9 mouse cellular contexts compared by ENCODE assay signal in genomic region chr4:21222631-21223030, GRCm38 (mm10).
DNase-seq lines count a peak whose midpoint lies in the region; ATAC-seq and TF ChIP-seq lines count a peak whose summit lies in the region.
"Had no signal": no experiment of that assay in that cellular context is flagged by ENCODE, and none has a peak within 500 bp of the region (broad histone marks: within the 10 kb centered on the region; RNA-seq: fewer than 3 reads in every experiment).

No protein-coding gene starts in this region.

- peak; percentile 84 for ATAC-seq in hindbrain, embryonic 11.5 days (ENCODE audit: low FRiP score)
- no peak; the same call in 1 of the 2 replicates for ATAC-seq in monocyte, adult 5-6 weeks (replicated peaks; ENCODE audit: insufficient number of reproducible peaks, low FRiP score, low TSS enrichment, poor library complexity, severe bottlenecking)

- H3K4me2 ChIP-seq in hindbrain, embryonic 11.5 days (replicated peaks; ENCODE audit: low read depth, low read length) = no peak overlapping the region
- H3K4me2 ChIP-seq: embryonic facial prominence, embryonic 13.5 days had no signal

- no peak overlapping the region for H3K9ac ChIP-seq in hindbrain, embryonic 11.5 days (ENCODE audit: low read depth, low read length)
- H3K9ac ChIP-seq: embryonic facial prominence, embryonic 13.5 days had no signal

- WGBS in hindbrain, embryonic 11.5 days = 42% methylated on average over 4 of the region's 4 CpGs

- no peaks in the 10 kb centered on the region for H3K4me1 ChIP-seq in hindbrain, embryonic 11.5 days (replicated peaks; ENCODE audit: control insufficient read depth, insufficient read depth, low read length)
- H3K4me1 ChIP-seq: embryonic facial prominence, embryonic 13.5 days had no signal

- H3K36me3 ChIP-seq in hindbrain, embryonic 11.5 days (ENCODE audit: control insufficient read depth, insufficient read depth, low read length) = no peaks in the 10 kb centered on the region
- H3K36me3 ChIP-seq: embryonic facial prominence, embryonic 13.5 days had no signal

- TF ChIP-seq CTCF in layer of hippocampus, adult 2 months (conservative IDR thresholded peaks at IDR 0.05) = peak; percentile 81

- DNase-seq in 3T3-L1 (ENCODE audit: low read depth, low spot score) = peak; percentile 53
- DNase-seq in Muller cell, postnatal 12 days (ENCODE audit: inconsistent ontology term) = peak; percentile 24
- DNase-seq in embryo, embryonic 11 days = peak; percentile 73
- peak; percentile 54 for DNase-seq in hindbrain, embryonic 11.5 days (ENCODE audit: low spot score)
- peak; percentile 16 to 53 for DNase-seq in layer of hippocampus, adult 2 months (ENCODE audit: low spot score in 2 of 2)
- peak; percentile 23 for DNase-seq in lung, postnatal 10 days
- peak; percentile 3 for DNase-seq in retina, postnatal 7 days (ENCODE audit: low read depth, low spot score)

- H3K27ac ChIP-seq in hindbrain, embryonic 11.5 days (ENCODE audit: low read depth, low read length) = no peak overlapping the region
- no peak overlapping the region for H3K27ac ChIP-seq in layer of hippocampus, adult 2 months
- H3K27ac ChIP-seq: embryonic facial prominence, embryonic 13.5 days had no signal

- H3K27me3 ChIP-seq in hindbrain, embryonic 11.5 days (ENCODE audit: control insufficient read depth, insufficient read depth, low read length) = no peaks in the 10 kb centered on the region
- H3K27me3 ChIP-seq: embryonic facial prominence, embryonic 13.5 days had no signal

- no peaks in the 10 kb centered on the region for H3K9me3 ChIP-seq in hindbrain, embryonic 11.5 days (ENCODE audit: control insufficient read depth, low read length)
- H3K9me3 ChIP-seq: embryonic facial prominence, embryonic 13.5 days had no signal

- H3K4me3 ChIP-seq in hindbrain, embryonic 11.5 days (ENCODE audit: low read depth, low read length) = no peak overlapping the region
- H3K4me3 ChIP-seq in layer of hippocampus, adult 2 months = no peak overlapping the region
- H3K4me3 ChIP-seq: embryonic facial prominence, embryonic 13.5 days had no signal

Comparison
In these comparisons a context has a peak if more than half of its experiments do, and no peak if none do; other contexts are left out.
1. DNase-seq: peak in every context shown above with its lines; median percentile 73 in embryo, embryonic 11 days; 54 in hindbrain, embryonic 11.5 days; 53 in 3T3-L1; 34 in layer of hippocampus, adult 2 months; 24 in Muller cell, postnatal 12 days; 23 in lung, postnatal 10 days; 3 in retina, postnatal 7 days.